Mouse (Mus musculus) heart, adult 2 months (tissue): ENCODE measurements around the gene Dot1l.

Experiments
- CTCF ChIP-seq: fragments of 200-600 bp; IDR thresholded peaks from 2 replicates; pipeline ENCODE4 v1.8.1; 2022; ENCODE audit warnings: antibody characterized with exemption, mild to moderate bottlenecking, moderate library complexity
- EP300 ChIP-seq: fragments of 200-500 bp; IDR thresholded peaks from 2 replicates; pipeline ENCODE4 v1.6.1; 2011; ENCODE audit warnings: low read depth, low read length, control low read depth; ENCODE audit not compliant: insufficient read depth
- POLR2A ChIP-seq: fragments of 200-500 bp; IDR thresholded peaks from 2 replicates; pipeline ENCODE4 v1.6.1; 2011; ENCODE audit warnings: mild to moderate bottlenecking, low read depth, low read length, control low read depth; ENCODE audit not compliant: insufficient read depth

- TF ChIP-seq EP300 (0 out of 2 replicates have a peak, but pooled peaks have one; percentile 62), CTCF (no peak), POLR2A (peak; percentile 80)
Measured at GRCm38 (mm10) chr10:80742180-80742978, 12.6 kb upstream of the Dot1l start, which contains the start of gene Ap3d1.
